Mouse (Mus musculus) midbrain, embryonic 13.5 days (tissue): ENCODE data around the gene Med28. TPM values are rescaled to one million over a fixed set of nuclear protein-coding genes. Genes with fewer than 3 reads are reported as not detected.
A peak's percentile ranks its signal among the peaks of the same experiment; 100 is the strongest.

Experiments used
- ATAC-seq: fragments of 200-750 bp; cut with Nextera tagmentation; 2 replicates; pipeline ENCODE4 v1.8.0; 2017; ENCODE audit warnings: mild to moderate bottlenecking, moderate TSS enrichment, moderate library complexity
- H3K27ac ChIP-seq: fragments of 300-500 bp; sonication (generic); 2 replicates; pipeline ENCODE4 v1.5.1; 2015; ENCODE audit warnings: inconsistent platforms, mild to moderate bottlenecking, moderate library complexity
- H3K27me3 ChIP-seq: fragments of 300-500 bp; sonication (generic); 2 replicates; pipeline ENCODE4 v1.6.1; 2015; ENCODE audit warnings: mild to moderate bottlenecking, inconsistent platforms
- H3K36me3 ChIP-seq: fragments of 300-500 bp; sonication (generic); 2 replicates; pipeline ENCODE4 v1.6.1; 2015; ENCODE audit warnings: mild to moderate bottlenecking, inconsistent platforms
- H3K4me1 ChIP-seq: fragments of 300-500 bp; sonication (generic); replicated peaks from 2 replicates; pipeline ENCODE4 v1.6.1; 2015; ENCODE audit warnings: inconsistent platforms
- H3K4me2 ChIP-seq: fragments of 300-500 bp; sonication (generic); replicated peaks from 2 replicates; pipeline ENCODE4 v1.6.1; 2015; ENCODE audit warnings: moderate library complexity, mild to moderate bottlenecking, inconsistent platforms
- H3K4me3 ChIP-seq: fragments of 300-500 bp; sonication (generic); replicated peaks from 2 replicates; pipeline ENCODE4 v1.5.1; 2015; ENCODE audit warnings: mild to moderate bottlenecking, inconsistent platforms
- H3K9ac ChIP-seq: fragments of 300-500 bp; sonication (generic); replicated peaks from 2 replicates; pipeline ENCODE4 v1.6.1; 2015; ENCODE audit warnings: mild to moderate bottlenecking, inconsistent platforms
- H3K9me3 ChIP-seq: fragments of 300-500 bp; sonication (generic); 2 replicates; pipeline ENCODE4 v1.6.1; 2016; ENCODE audit warnings: mild to moderate bottlenecking, inconsistent platforms
- WGBS: fragments of 180-500 bp; shearing (Covaris S2); methylation state at CpG from one replicate; pipeline ENCODE4 v1.1.7; 2015; 5-methylcytosine and 5-hydroxymethylcytosine counted together
- polyA plus RNA-seq: library from polyadenylated mRNA; unstranded; fragments of >200 nt; fragmentation: Nextera tagmentation; extraction: Ambion mirVana; gene quantifications from 2 replicates; pipeline ENCODE4 v1.2.1, GENCODE M21; 2015

The Med28 gene
- 293 and 294 TPM in 2 replicates for polyA plus RNA-seq

DNA sequence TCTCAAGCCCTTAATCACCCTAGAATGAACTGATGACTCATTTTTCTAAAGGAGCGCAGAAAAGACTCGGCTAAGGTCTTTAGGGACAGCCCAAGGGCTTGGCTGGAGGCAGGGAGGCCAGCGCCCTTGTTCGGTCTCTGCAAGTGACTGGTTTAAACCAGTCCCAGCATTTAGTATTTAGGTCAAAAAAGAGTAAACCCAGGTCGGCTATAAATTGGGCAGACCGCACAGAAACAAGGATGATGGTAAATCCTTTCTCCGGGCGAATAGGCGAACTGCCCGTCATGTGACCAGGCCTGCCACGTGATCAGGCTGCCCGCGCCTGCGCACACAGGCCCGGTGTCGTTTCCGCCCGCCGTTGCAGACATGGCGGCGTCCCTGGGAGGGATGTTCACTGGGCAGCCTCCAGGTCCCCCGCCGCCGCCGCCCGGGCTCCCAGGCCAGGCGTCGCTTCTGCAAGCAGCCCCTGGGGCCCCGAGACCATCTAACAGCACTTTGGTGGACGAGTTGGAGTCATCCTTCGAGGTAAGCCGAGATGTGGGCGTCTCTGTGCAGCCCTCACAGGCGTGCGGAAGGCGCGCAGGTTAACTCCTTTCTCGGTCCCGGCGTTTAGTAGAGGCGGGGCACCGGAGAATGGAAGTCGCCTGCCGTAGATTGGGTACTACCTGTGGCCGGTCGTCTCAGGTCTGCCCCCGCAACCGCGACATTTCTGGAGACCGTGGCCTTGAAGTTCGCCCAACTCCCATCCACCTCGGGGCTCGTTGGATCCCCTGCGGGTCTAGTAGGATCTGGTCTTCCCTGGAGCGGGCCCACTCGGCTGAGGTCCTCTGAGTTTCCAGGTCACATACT lies at the start of gene Med28:
Gene Med28 (plus strand): TSS at position 270 of the 849 bp plus-strand sequence.
- H3K4me3 ChIP-seq: peak within 1 kb of the TSS; percentile 95
- peak within 1 kb of the TSS; percentile 95 for H3K4me2 ChIP-seq
- peak within 1 kb of the TSS; percentile 90 for H3K9ac ChIP-seq
- peaks cover 13% of the 10 kb centered on the region for H3K36me3 ChIP-seq
- no peaks in the 10 kb centered on the region for H3K27me3 ChIP-seq
- ATAC-seq: peak; percentile 96
- H3K9me3 ChIP-seq: no peaks in the 10 kb centered on the region
- peaks cover 21% of the 10 kb centered on the region for H3K4me1 ChIP-seq
- 1% methylated on average over 56 of the region's 56 CpGs for WGBS
- peak within 1 kb of the TSS; percentile 81 for H3K27ac ChIP-seq

GRCm38 (mm10) chr5:45472880-45473450 lies 47.1 kb upstream of the Med28 start:
- ATAC-seq: no peak
- H3K9me3 ChIP-seq: no peaks in the 10 kb centered on the region
- 60% methylated on average over 7 of the region's 7 CpGs for whole genome bisulfite sequencing
- no peaks in the 10 kb centered on the region for H3K36me3 ChIP-seq
- H3K9ac ChIP-seq: no peak overlapping the region
- peaks cover 7% of the 10 kb centered on the region; the same call in 1 of the 2 replicates for H3K4me1 ChIP-seq
- H3K27ac ChIP-seq: no peak overlapping the region
- no peak overlapping the region for H3K4me3 ChIP-seq
- no peaks in the 10 kb centered on the region for H3K27me3 ChIP-seq
- no peak overlapping the region for H3K4me2 ChIP-seq

- H3K4me1 ChIP-seq: peaks cover 7% of the 10 kb centered on the region; the same call in 1 of the 2 replicates
- H3K9me3 ChIP-seq: no peaks in the 10 kb centered on the region
- H3K27ac ChIP-seq: no peak overlapping the region
- H3K36me3 ChIP-seq: no peaks in the 10 kb centered on the region
- no peak overlapping the region for H3K9ac ChIP-seq
- WGBS: 87% methylated on average over 1 of the region's 1 CpGs
- no peak for ATAC-seq
- H3K4me2 ChIP-seq: no peak overlapping the region
- H3K4me3 ChIP-seq: no peak overlapping the region
- no peaks in the 10 kb centered on the region for H3K27me3 ChIP-seq
These were observed 46.5 kb upstream of the Med28 start for GRCm38 (mm10) chr5:45473521-45473920.

DNA sequence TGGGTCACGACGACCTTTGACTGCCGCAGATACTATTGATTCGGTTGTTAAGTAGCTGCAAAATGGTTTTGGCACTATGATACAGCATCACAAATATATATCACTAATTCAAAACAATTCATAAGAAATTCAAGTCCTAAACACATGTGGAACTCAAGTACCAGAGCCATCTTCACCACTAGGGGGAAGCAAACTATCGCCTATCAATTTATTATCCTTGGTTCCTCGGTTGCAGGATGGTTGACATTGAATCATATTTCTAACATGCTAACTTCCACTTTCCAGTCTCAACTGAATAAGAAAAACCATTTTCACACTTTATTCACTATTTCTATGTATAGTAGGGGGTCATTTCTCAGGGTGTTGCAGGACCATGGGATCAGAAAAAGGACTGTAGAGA lies 45.8 kb upstream of the Med28 start:
- H3K4me2 ChIP-seq: no peak overlapping the region
- no peak overlapping the region for H3K4me3 ChIP-seq
- H3K27me3 ChIP-seq: no peaks in the 10 kb centered on the region
- H3K36me3 ChIP-seq: no peaks in the 10 kb centered on the region
- peak; percentile 41; the same call in 1 of the 2 replicates for ATAC-seq
- H3K9me3 ChIP-seq: no peaks in the 10 kb centered on the region
- WGBS: 37% methylated on average over 6 of the region's 6 CpGs
- H3K9ac ChIP-seq: no peak overlapping the region
- H3K27ac ChIP-seq: no peak overlapping the region
- peaks cover 7% of the 10 kb centered on the region; the same call in 1 of the 2 replicates for H3K4me1 ChIP-seq

DNA sequence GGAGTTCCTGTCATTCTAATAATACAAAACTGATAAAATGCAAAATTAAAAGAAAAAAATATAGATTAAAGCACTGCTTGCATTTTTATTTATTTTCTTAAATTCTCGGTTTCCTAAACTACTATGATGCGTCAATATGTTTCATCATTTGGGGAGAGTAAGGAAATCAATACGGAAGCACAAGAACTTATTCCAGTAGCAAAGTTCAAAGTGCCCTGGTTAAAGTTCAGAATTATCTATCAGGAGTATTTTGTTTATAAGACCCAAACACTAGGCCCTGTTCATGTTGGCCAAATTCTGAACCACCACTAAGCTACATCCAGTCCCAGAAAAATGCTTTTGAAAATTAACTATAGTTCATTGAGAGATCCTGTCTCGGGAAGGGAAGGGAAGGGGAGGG lies 45.3 kb upstream of the Med28 start:
- H3K27me3 ChIP-seq: no peaks in the 10 kb centered on the region
- peaks cover 7% of the 10 kb centered on the region; the same call in 1 of the 2 replicates for H3K4me1 ChIP-seq
- no peak overlapping the region for H3K4me3 ChIP-seq
- WGBS: 85% methylated on average over 3 of the region's 4 CpGs
- no peak for ATAC-seq
- no peak overlapping the region for H3K9ac ChIP-seq
- no peaks in the 10 kb centered on the region for H3K36me3 ChIP-seq
- H3K27ac ChIP-seq: no peak overlapping the region
- H3K4me2 ChIP-seq: no peak overlapping the region
- no peaks in the 10 kb centered on the region for H3K9me3 ChIP-seq

DNA sequence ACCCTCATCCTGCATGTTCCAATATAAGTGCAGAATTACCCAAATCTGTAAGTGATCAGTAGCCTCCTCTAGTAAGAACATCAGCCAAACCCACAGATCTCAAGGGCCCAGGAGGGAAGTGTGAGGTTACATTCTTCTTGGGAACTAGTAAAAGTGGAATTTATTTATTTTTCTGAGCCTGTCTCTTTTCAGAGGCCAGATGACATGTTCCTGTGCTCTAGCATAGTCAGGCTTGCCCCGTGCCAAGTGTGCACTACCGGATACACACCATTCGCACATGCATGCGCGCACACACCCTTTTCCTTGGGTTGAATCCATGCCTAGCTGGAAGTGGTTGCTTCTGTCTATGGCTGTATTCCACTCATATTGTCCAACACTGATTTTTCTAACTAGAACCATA lies 44.3 kb upstream of the Med28 start:
- H3K27ac ChIP-seq: no peak overlapping the region
- H3K4me3 ChIP-seq: no peak overlapping the region
- ATAC-seq: no peak
- no peaks in the 10 kb centered on the region for H3K36me3 ChIP-seq
- H3K27me3 ChIP-seq: no peaks in the 10 kb centered on the region
- no peaks in the 10 kb centered on the region for H3K9me3 ChIP-seq
- H3K9ac ChIP-seq: no peak overlapping the region
- WGBS: 94% methylated on average over 5 of the region's 5 CpGs
- no peak overlapping the region for H3K4me2 ChIP-seq
- H3K4me1 ChIP-seq: peaks cover 7% of the 10 kb centered on the region; the same call in 1 of the 2 replicates

GRCm38 (mm10) chr5:45476288-45476687 lies 43.7 kb upstream of the Med28 start:
- H3K4me3 ChIP-seq: no peak overlapping the region
- no peak overlapping the region for H3K9ac ChIP-seq
- H3K27me3 ChIP-seq: no peaks in the 10 kb centered on the region
- peaks cover 7% of the 10 kb centered on the region; the same call in 1 of the 2 replicates for H3K4me1 ChIP-seq
- H3K9me3 ChIP-seq: no peaks in the 10 kb centered on the region
- ATAC-seq: peak; percentile 9; the same call in 1 of the 2 replicates
- no peak overlapping the region for H3K4me2 ChIP-seq
- H3K36me3 ChIP-seq: no peaks in the 10 kb centered on the region
- WGBS: 40% methylated on average over 6 of the region's 6 CpGs
- no peak overlapping the region for H3K27ac ChIP-seq

- WGBS: 85% methylated on average over 7 of the region's 7 CpGs
- peaks cover 7% of the 10 kb centered on the region; the same call in 1 of the 2 replicates for H3K4me1 ChIP-seq
- H3K27ac ChIP-seq: no peak overlapping the region
- no peak overlapping the region for H3K9ac ChIP-seq
- no peaks in the 10 kb centered on the region for H3K27me3 ChIP-seq
- no peak overlapping the region for H3K4me2 ChIP-seq
- no peak for ATAC-seq
- H3K36me3 ChIP-seq: no peaks in the 10 kb centered on the region
- no peak overlapping the region for H3K4me3 ChIP-seq
- no peaks in the 10 kb centered on the region for H3K9me3 ChIP-seq
These were observed 42.4 kb upstream of the Med28 start for GRCm38 (mm10) chr5:45477601-45478000.

- WGBS: 93% methylated on average over 1 of the region's 1 CpGs
These were observed 40.0 kb upstream of the Med28 start for GRCm38 (mm10) chr5:45480066-45480465.

DNA sequence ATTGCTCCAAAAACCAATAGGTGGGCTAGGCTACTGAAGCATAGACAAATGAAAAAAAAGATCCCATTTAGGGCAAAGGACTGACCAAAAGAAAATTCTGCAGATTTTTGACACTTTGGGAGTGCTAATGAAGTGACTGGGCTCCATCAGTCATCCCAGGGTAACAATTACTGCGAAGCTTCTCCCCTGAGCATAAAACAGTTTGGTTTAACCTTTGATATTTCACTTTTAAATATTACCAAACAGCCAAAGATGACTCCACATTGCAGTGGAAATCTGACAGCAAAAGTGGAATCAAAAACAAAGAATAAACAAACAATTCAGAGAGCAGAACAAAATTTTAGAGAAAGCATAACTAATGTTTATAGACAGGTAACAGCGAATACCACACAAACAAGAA lies 38.9 kb upstream of the Med28 start:
- H3K36me3 ChIP-seq: no peaks in the 10 kb centered on the region
- no peak overlapping the region for H3K4me3 ChIP-seq
- H3K4me2 ChIP-seq: no peak overlapping the region
- no peak overlapping the region for H3K9ac ChIP-seq
- no peak overlapping the region for H3K27ac ChIP-seq
- WGBS: 86% methylated on average over 2 of the region's 2 CpGs
- no peak for ATAC-seq
- peaks cover 6% of the 10 kb centered on the region; the same call in 1 of the 2 replicates for H3K4me1 ChIP-seq
- H3K27me3 ChIP-seq: no peaks in the 10 kb centered on the region
- no peaks in the 10 kb centered on the region for H3K9me3 ChIP-seq

More at GRCm38 (mm10) chr5:45480066-45480465, 40.0 kb upstream of the Med28 start:
- Histone ChIP-seq H3K36me3 (no peaks in the 10 kb centered on the region), H3K4me2 (no peak overlapping the region), H3K9ac (no peak overlapping the region), H3K27me3 (no peaks in the 10 kb centered on the region), H3K4me3 (no peak overlapping the region), H3K9me3 (no peaks in the 10 kb centered on the region), H3K27ac (no peak overlapping the region), H3K4me1 (peaks cover 7% of the 10 kb centered on the region; the same call in 1 of the 2 replicates)
- ATAC-seq: no peak

GRCm38 (mm10) chr5:45482607-45483006 lies 37.4 kb upstream of the Med28 start:
- no peak overlapping the region for H3K4me2 ChIP-seq
- no peaks in the 10 kb centered on the region for H3K36me3 ChIP-seq
- WGBS: 86% methylated on average over 3 of the region's 3 CpGs
- H3K4me1 ChIP-seq: no peaks in the 10 kb centered on the region
- H3K9me3 ChIP-seq: no peaks in the 10 kb centered on the region
- no peaks in the 10 kb centered on the region for H3K27me3 ChIP-seq
- no peak overlapping the region for H3K27ac ChIP-seq
- ATAC-seq: no peak
- no peak overlapping the region for H3K4me3 ChIP-seq
- no peak overlapping the region for H3K9ac ChIP-seq

GRCm38 (mm10) chr5:45483654-45484053 lies 36.4 kb upstream of the Med28 start:
- H3K4me2 ChIP-seq: no peak overlapping the region
- no peak overlapping the region for H3K4me3 ChIP-seq
- WGBS: 87% methylated on average over 1 of the region's 1 CpGs
- no peaks in the 10 kb centered on the region for H3K27me3 ChIP-seq
- ATAC-seq: no peak
- no peak overlapping the region for H3K27ac ChIP-seq
- no peaks in the 10 kb centered on the region for H3K9me3 ChIP-seq
- no peak overlapping the region for H3K9ac ChIP-seq
- H3K36me3 ChIP-seq: no peaks in the 10 kb centered on the region
- H3K4me1 ChIP-seq: no peaks in the 10 kb centered on the region
